In genomic region chr19:12011560-12012556, GRCm38 (mm10) we compare ENCODE assay signal across 8 mouse cellular contexts. TPM values are rescaled to one million over a fixed set of nuclear protein-coding genes. Genes with fewer than 3 reads are reported as not detected.
DNase-seq lines count a peak whose midpoint lies in the region; ATAC-seq and TF ChIP-seq lines count a peak whose summit lies in the region.

No protein-coding gene starts in this region.

- H3K4me2 ChIP-seq in forebrain, embryonic 16.5 days (ENCODE audit: low read length), result peak overlapping the region; percentile 75
- peak overlapping the region; percentile 68 for H3K4me2 ChIP-seq in neural tube, embryonic 14.5 days (ENCODE audit: low read depth, low read length)

- peaks cover 34% of the 10 kb centered on the region for H3K4me1 ChIP-seq in G1E (ENCODE audit: insufficient read depth, low read depth, low read length)
- H3K4me1 ChIP-seq in forebrain, embryonic 16.5 days (replicated peaks; ENCODE audit: control insufficient read depth, insufficient read depth, low read length), result peaks cover 4% of the 10 kb centered on the region; the same call in 1 of the 2 replicates
- H3K4me1 ChIP-seq in neural tube, embryonic 14.5 days (ENCODE audit: control insufficient read depth, insufficient read depth, low read length), result 0 out of 2 replicates have a peak, but pooled peaks cover 1% of the 10 kb centered on the region
- H3K4me1 ChIP-seq in testis, adult 2 months (ENCODE audit: control insufficient read depth, insufficient read depth, low read length), result peaks cover 6% of the 10 kb centered on the region

- intact Hi-C loops in heart, postnatal 36 days (cut with DNase I), result loop anchor here (5.0 to 10.0 kb wide), 2 partner anchors 195 to 583 kb away; partner anchors contain the start of genes Gm4952 and Stx3

- peak overlapping the region; percentile 82 for H3K27ac ChIP-seq in forebrain, embryonic 16.5 days (ENCODE audit: low read length)
- H3K27ac ChIP-seq in neural tube, embryonic 14.5 days (ENCODE audit: low read depth, low read length), result 0 out of 2 replicates have a peak overlapping the region, but pooled peaks have one; percentile 55
- H3K27ac ChIP-seq in testis, adult 2 months (ENCODE audit: control insufficient read depth, insufficient read depth, low read depth, low read length), result peak overlapping the region; percentile 66

- ATAC-seq in G1E (ENCODE audit: extremely low read depth, insufficient number of reproducible peaks, low FRiP score, poor library complexity, severe bottlenecking), result peak; percentile 32
- ATAC-seq in forebrain, embryonic 16.5 days, result peak; percentile 76
- ATAC-seq in neural tube, embryonic 14.5 days (ENCODE audit: low read depth), result peak; percentile 86

- peak; percentile 64 for TF ChIP-seq CTCF in G1E (IDR thresholded peaks at IDR 0.05; ENCODE audit: low read depth, low read length)
- peak; percentile 80 for TF ChIP-seq CTCF in testis, adult 2 months (IDR thresholded peaks at IDR 0.05; ENCODE audit: control insufficient read depth, insufficient read depth, insufficient replicate concordance, low read depth, low read length)

- peak overlapping the region; percentile 52 for H3K9ac ChIP-seq in forebrain, embryonic 16.5 days (replicated peaks; ENCODE audit: low read depth, low read length)
- 0 out of 2 replicates have a peak overlapping the region, but pooled peaks have one; percentile 28 for H3K9ac ChIP-seq in neural tube, embryonic 14.5 days (replicated peaks; ENCODE audit: low read depth, low read length)

- no peak for TF ChIP-seq POLR2A in testis, adult 2 months (IDR thresholded peaks at IDR 0.05; ENCODE audit: control insufficient read depth, low read depth, low read length)

- no peaks in the 10 kb centered on the region for H3K9me3 ChIP-seq in G1E (replicated peaks)
- H3K9me3 ChIP-seq in forebrain, embryonic 16.5 days (ENCODE audit: control insufficient read depth, low read length), result no peaks in the 10 kb centered on the region
- H3K9me3 ChIP-seq in neural tube, embryonic 14.5 days (ENCODE audit: control insufficient read depth, low read length), result no peaks in the 10 kb centered on the region

- WGBS in forebrain, embryonic 16.5 days, result under 1% methylated on average over 49 of the region's 49 CpGs
- under 1% methylated on average over 49 of the region's 49 CpGs for WGBS in neural tube, embryonic 14.5 days

- H3K27me3 ChIP-seq in G1E (ENCODE audit: insufficient read depth, low read length), result 0 out of 2 replicates have a peak, but pooled peaks cover 3% of the 10 kb centered on the region
- no peaks in the 10 kb centered on the region for H3K27me3 ChIP-seq in forebrain, embryonic 16.5 days (replicated peaks; ENCODE audit: control insufficient read depth, insufficient read depth, low read length)
- no peaks in the 10 kb centered on the region for H3K27me3 ChIP-seq in neural tube, embryonic 14.5 days (ENCODE audit: control insufficient read depth, insufficient read depth, low read length)
- H3K27me3 ChIP-seq in testis, adult 2 months (ENCODE audit: control insufficient read depth, insufficient read depth, low read length), result no peaks in the 10 kb centered on the region

- peak overlapping the region; percentile 86 for H3K4me3 ChIP-seq in G1E (ENCODE audit: low read depth, low read length)
- peak overlapping the region; percentile 71 for H3K4me3 ChIP-seq in forebrain, embryonic 16.5 days (replicated peaks; ENCODE audit: low read length)
- peak overlapping the region; percentile 45 for H3K4me3 ChIP-seq in neural tube, embryonic 14.5 days (ENCODE audit: low read depth, low read length)
- peak overlapping the region; percentile 90 for H3K4me3 ChIP-seq in testis, adult 2 months (ENCODE audit: control insufficient read depth, low read depth, low read length)

- no peaks in the 10 kb centered on the region for H3K36me3 ChIP-seq in G1E (replicated peaks)
- no peaks in the 10 kb centered on the region for H3K36me3 ChIP-seq in forebrain, embryonic 16.5 days (ENCODE audit: control insufficient read depth, insufficient read depth)
- no peaks in the 10 kb centered on the region for H3K36me3 ChIP-seq in neural tube, embryonic 14.5 days (ENCODE audit: control insufficient read depth, insufficient read depth, low read length)
- no peaks in the 10 kb centered on the region for H3K36me3 ChIP-seq in testis, adult 2 months (ENCODE audit: control insufficient read depth, insufficient read depth, low read length)

- peak; percentile 71 for DNase-seq in G1E (ENCODE audit: low spot score)
- peak; percentile 82 to 88 for DNase-seq in cerebellum, adult 18-20 months
- peak; percentile 91 for DNase-seq in heart, postnatal 36 days
- peak; percentile 83 to 94 for DNase-seq in layer of hippocampus, adult 18-20 months (ENCODE audit: low spot score in 2 of 2)
- DNase-seq in lung, adult 18-20 months, result peak; percentile 88 to 89

RNA-seq across cellular contexts. Expression of gene Olfr1423, which starts 29.3 kb away (rescaled TPM):
- total RNA-seq in G1E (2014; fragmentation: Nextera tagmentation), result not detected in 2 replicates
- total RNA-seq in G1E (2017), result 0.05 and 0.12 TPM in 2 replicates
- not detected in 2 replicates for polyA plus RNA-seq in G1E (2012)
- not detected in 2 replicates for polyA plus RNA-seq in forebrain, embryonic 16.5 days (2015; fragmentation: Nextera tagmentation; extraction: Ambion mirVana)
- not detected for total RNA-seq in heart, postnatal 36 days (2021)
- not detected for total RNA-seq in layer of hippocampus, adult 18-20 months (2021)
- not detected in 2 replicates for polyA plus RNA-seq in neural tube, embryonic 14.5 days (2014; fragmentation: Nextera tagmentation; extraction: Ambion mirVana)
- polyA plus RNA-seq in testis, adult 2 months (2012; rRNA removed), result not detected in 2 replicates

RNA-seq across cellular contexts. Expression of gene Osbp, which starts 46.1 kb away (rescaled TPM):
- total RNA-seq in G1E (2014; fragmentation: Nextera tagmentation), result 44.8 and 50.4 TPM in 2 replicates
- 28.9 and 32.1 TPM in 2 replicates for total RNA-seq in G1E (2017)
- polyA plus RNA-seq in G1E (2012), result 10.2 and 12.2 TPM in 2 replicates
- polyA plus RNA-seq in forebrain, embryonic 16.5 days (2015; fragmentation: Nextera tagmentation; extraction: Ambion mirVana), result 4.1 and 4.3 TPM in 2 replicates
- total RNA-seq in heart, postnatal 36 days (2021), result 100 to 1,000 TPM; 102 to 106 TPM
- 10 to 100 TPM; 51.3 to 52.5 TPM for total RNA-seq in layer of hippocampus, adult 18-20 months (2021)
- 7.6 and 7.7 TPM in 2 replicates for polyA plus RNA-seq in neural tube, embryonic 14.5 days (2014; fragmentation: Nextera tagmentation; extraction: Ambion mirVana)
- polyA plus RNA-seq in testis, adult 2 months (2012; rRNA removed), result 23.0 and 24.4 TPM in 2 replicates

RNA-seq across cellular contexts. Expression of gene Olfr1424, which starts 50.6 kb away (rescaled TPM):
- total RNA-seq in G1E (2014; fragmentation: Nextera tagmentation), result not detected in 2 replicates
- not detected in 2 replicates for total RNA-seq in G1E (2017)
- polyA plus RNA-seq in G1E (2012), result not detected in 2 replicates
- polyA plus RNA-seq in forebrain, embryonic 16.5 days (2015; fragmentation: Nextera tagmentation; extraction: Ambion mirVana), result not detected in 2 replicates
- not detected for total RNA-seq in heart, postnatal 36 days (2021)
- total RNA-seq in layer of hippocampus, adult 18-20 months (2021), result not detected
- not detected in 2 replicates for polyA plus RNA-seq in neural tube, embryonic 14.5 days (2014; fragmentation: Nextera tagmentation; extraction: Ambion mirVana)
- 0.12 TPM in 1 of 2 replicates, not detected in the other for polyA plus RNA-seq in testis, adult 2 months (2012; rRNA removed)

Comparison
In these comparisons a context has a peak if more than half of its experiments do, and no peak if none do; other contexts are left out.
1. Peak in every context shown above with its lines: DNase-seq, ATAC-seq, H3K4me3 ChIP-seq and H3K27ac ChIP-seq.
2. ATAC-seq: peak in every context shown above with its lines; median percentile 86 in neural tube, embryonic 14.5 days; 76 in forebrain, embryonic 16.5 days; 32 in G1E.